Mouse (Mus musculus): ENCODE results near the gene Arfgef3. TPM values are rescaled to one million over a fixed set of nuclear protein-coding genes. Genes with fewer than 3 reads are reported as not detected.

The Arfgef3 gene
- total and polyA plus RNA-seq, 2 experiments from 2014 or later: 0.14 to 1.5 TPM

DNA sequence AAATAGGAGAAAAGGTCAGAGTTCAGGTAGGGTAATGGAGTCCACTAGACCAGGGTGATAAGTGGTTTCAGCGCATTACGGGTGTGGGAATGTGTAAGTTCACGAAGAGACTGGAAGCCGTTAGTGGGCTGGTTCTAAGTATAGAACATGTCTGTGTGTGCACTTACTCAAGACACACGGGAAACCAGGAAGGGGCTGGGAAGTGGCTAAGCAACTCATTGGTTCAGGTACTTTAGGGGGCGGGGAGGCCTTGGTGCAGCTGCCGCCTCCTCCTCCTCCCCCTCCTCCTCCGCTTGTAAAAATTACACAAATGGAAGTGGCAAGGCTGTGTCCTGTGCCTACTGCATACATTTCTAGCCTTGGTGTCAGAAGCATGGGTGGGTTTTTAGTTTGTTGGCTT, 211.5 kb downstream of the Arfgef3 start:
- DNase-seq (ENCODE audit: low spot score): no peak
- WGBS: 43% methylated on average over 8 of the region's 8 CpGs

More for the DNA sequence above, 211.5 kb downstream of the Arfgef3 start:
- Histone ChIP-seq H3K4me2 (ENCODE audit: low read depth, low read length) (no peak overlapping the region), H3K9ac (replicated peaks; ENCODE audit: low read depth, low read length) (no peak overlapping the region), H3K36me3 (replicated peaks; ENCODE audit: control insufficient read depth, insufficient read depth, low read length) (peaks cover 30% of the 10 kb centered on the region), H3K27ac (ENCODE audit: low read depth) (no peak overlapping the region), H3K27me3 (ENCODE audit: control insufficient read depth, insufficient read depth, low read length) (no peaks in the 10 kb centered on the region), H3K9me3 (replicated peaks; ENCODE audit: control insufficient read depth, low read length) (no peaks in the 10 kb centered on the region), H3K4me1 (ENCODE audit: control insufficient read depth, insufficient read depth) (peaks cover 7% of the 10 kb centered on the region; the same call in 1 of the 2 replicates), H3K4me3 (ENCODE audit: low read depth, low read length) (no peak overlapping the region)
- no peak for TF ChIP-seq CTCF (IDR thresholded peaks at IDR 0.05; ENCODE audit: low read depth)
- no peak for ATAC-seq (ENCODE audit: insufficient read depth, low read depth)

Other genes starting within 250 kb of the Arfgef3 start
- 5.4 and 8.7 TPM in 2 replicates for gene Hebp2, start 197.9 kb downstream of the Arfgef3 start, total RNA-seq (2014; rRNA removed; ENCODE audit: low replicate concordance)
- gene Hebp2, start 197.9 kb downstream of the Arfgef3 start, polyA plus RNA-seq (2015; fragmentation: Nextera tagmentation; extraction: Ambion mirVana): 10.2 and 10.8 TPM in 2 replicates
- not detected in 2 replicates for gene Gm4922, start 42.8 kb upstream of the Arfgef3 start, total RNA-seq (2014; rRNA removed; ENCODE audit: low replicate concordance)
- not detected in 2 replicates for gene Gm4922, start 42.8 kb upstream of the Arfgef3 start, polyA plus RNA-seq (2015; fragmentation: Nextera tagmentation; extraction: Ambion mirVana)
- gene Perp, start 101.1 kb upstream of the Arfgef3 start, total RNA-seq (2014; rRNA removed; ENCODE audit: low replicate concordance): 497 and 547 TPM in 2 replicates
- 391 and 395 TPM in 2 replicates for gene Perp, start 101.1 kb upstream of the Arfgef3 start, polyA plus RNA-seq (2015; fragmentation: Nextera tagmentation; extraction: Ambion mirVana)